Mouse (Mus musculus) cortical plate, adult 2 months (tissue): ENCODE measurements around the gene Hk3.

ENCODE experiments used
- CTCF ChIP-seq: fragments of 200-500 bp; IDR thresholded peaks from 2 replicates; pipeline ENCODE4 v1.5.1; 2011; ENCODE audit warnings: mild to moderate bottlenecking, control low read depth, low read length; ENCODE audit not compliant: insufficient read depth; ENCODE audit errors: extremely low read depth
- POLR2A ChIP-seq: fragments of 200-500 bp; IDR thresholded peaks from 2 replicates; pipeline ENCODE4 v1.6.1; 2011; ENCODE audit warnings: mild to moderate bottlenecking, low read length, control low read depth; ENCODE audit not compliant: insufficient read depth; ENCODE audit errors: extremely low read depth

GRCm38 (mm10) chr13:55047706-55048105 lies 26.5 kb upstream of the Hk3 start:
- TF ChIP-seq POLR2A (no peak), CTCF (no peak)
